Mouse (Mus musculus) hindbrain, embryonic 16.5 days (tissue): ENCODE measurements around the gene Lrrc32. TPM values are rescaled to one million over a fixed set of nuclear protein-coding genes. Genes with fewer than 3 reads are reported as not detected.

ENCODE experiments used
- ATAC-seq: fragments of 200-750 bp; cut with Nextera tagmentation; 2 replicates; pipeline ENCODE4 v1.8.0; 2017; ENCODE audit warnings: moderate TSS enrichment, moderate library complexity
- H3K27ac ChIP-seq: fragments of 300-500 bp; sonication (generic); 2 replicates; pipeline ENCODE4 v1.5.1; 2014; ENCODE audit warnings: low read depth, mild to moderate bottlenecking, control low read depth, low read length, moderate library complexity
- H3K27me3 ChIP-seq: fragments of 300-500 bp; sonication (generic); replicated peaks from 2 replicates; pipeline ENCODE4 v1.6.1; 2014; ENCODE audit warnings: low read length; ENCODE audit not compliant: control insufficient read depth, insufficient read depth
- H3K36me3 ChIP-seq: fragments of 300-500 bp; sonication (generic); 2 replicates; pipeline ENCODE4 v1.6.1; 2014; ENCODE audit warnings: mild to moderate bottlenecking, low read length, moderate library complexity, mixed read lengths; ENCODE audit not compliant: control insufficient read depth, insufficient read depth
- H3K4me1 ChIP-seq: fragments of 300-500 bp; sonication (generic); 2 replicates; pipeline ENCODE4 v1.6.1; 2014; ENCODE audit warnings: low read depth, low read length; ENCODE audit not compliant: control insufficient read depth, insufficient read depth
- H3K4me2 ChIP-seq: fragments of 300-500 bp; sonication (generic); 2 replicates; pipeline ENCODE4 v1.6.1; 2014; ENCODE audit warnings: mild to moderate bottlenecking, low read length, control low read depth, moderate library complexity
- H3K4me3 ChIP-seq: fragments of 300-500 bp; sonication (generic); 2 replicates; pipeline ENCODE4 v1.5.1; 2014; ENCODE audit warnings: mild to moderate bottlenecking, low read length, control low read depth, moderate library complexity
- H3K9ac ChIP-seq: fragments of 300-500 bp; sonication (generic); 2 replicates; pipeline ENCODE4 v1.6.1; 2014; ENCODE audit warnings: low read depth, mild to moderate bottlenecking, control low read depth, low read length, moderate library complexity
- H3K9me3 ChIP-seq: fragments of 300-500 bp; sonication (generic); 2 replicates; pipeline ENCODE4 v1.6.1; 2014; ENCODE audit warnings: mild to moderate bottlenecking, low read length, moderate library complexity; ENCODE audit not compliant: control insufficient read depth
- whole genome bisulfite sequencing: fragments of 180-500 bp; shearing (Covaris S2); extraction: QIAGEN DNeasy Blood & Tissue Kit; methylation state at CpG from one replicate; pipeline ENCODE4 v1.1.7; 2014; 5-methylcytosine and 5-hydroxymethylcytosine counted together
- polyA plus RNA-seq: library from polyadenylated mRNA; unstranded; fragments of >200 nt; fragmentation: Nextera tagmentation; extraction: Ambion mirVana; gene quantifications from 2 replicates; pipeline ENCODE4 v1.2.1, GENCODE M21; 2015

The Lrrc32 gene
- polyA plus RNA-seq = 4.1 and 7.5 TPM in 2 replicates

GRCm38 (mm10) chr7:98489131-98489530 lies at the start of gene Lrrc32:
TSS of gene Lrrc32 (plus strand) at chr7:98489283.
- Histone ChIP-seq H3K4me1 (peaks cover 6% of the 10 kb centered on the region; the same call in 1 of the 2 replicates), H3K9me3 (no peaks in the 10 kb centered on the region), H3K9ac (peak within 1 kb of the TSS; percentile 60), H3K27me3 (no peaks in the 10 kb centered on the region), H3K27ac (no peak within 1 kb of the TSS), H3K36me3 (no peaks in the 10 kb centered on the region), H3K4me2 (peak within 1 kb of the TSS; percentile 67), H3K4me3 (peak within 1 kb of the TSS; percentile 58)
- WGBS = 50% methylated on average over 6 of the region's 6 CpGs
- ATAC-seq = peak; percentile 32

DNA sequence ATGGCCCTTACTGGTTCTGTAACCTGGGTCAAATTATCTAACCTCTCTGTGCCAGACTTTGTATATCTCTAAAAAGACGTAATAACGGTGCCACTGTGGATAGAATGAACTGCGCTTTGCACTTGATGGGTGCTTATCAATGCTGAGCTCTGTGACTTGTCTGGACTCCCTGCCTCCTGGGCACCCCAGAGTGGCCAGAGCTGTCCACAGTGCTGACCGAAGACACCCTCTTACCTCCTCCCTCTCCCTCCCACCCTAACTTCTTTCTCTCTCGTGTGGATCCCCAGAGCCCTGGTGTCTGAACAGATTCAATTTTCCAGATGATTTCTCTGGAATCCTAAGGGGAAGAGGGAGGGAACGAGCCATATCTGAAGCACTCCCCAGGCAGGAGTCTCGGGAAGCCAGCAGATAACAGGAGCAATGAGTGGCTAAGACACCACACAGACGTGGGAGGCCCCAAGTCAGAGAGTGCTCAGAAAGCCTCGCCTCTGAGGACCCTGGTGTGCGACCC lies 49.1 kb upstream of the Lrrc32 start, which contains the start of gene Gucy2d:
Gucy2d (plus strand) TSS at position 461 of the 511 bp plus-strand sequence.
- no peak within 1 kb of the TSS for H3K4me3 ChIP-seq
- no peak for ATAC-seq
- H3K9me3 ChIP-seq = no peaks in the 10 kb centered on the region
- no peak within 1 kb of the TSS for H3K27ac ChIP-seq
- WGBS = 47% methylated on average over 10 of the region's 10 CpGs
- no peaks in the 10 kb centered on the region for H3K36me3 ChIP-seq
- H3K9ac ChIP-seq = no peak within 1 kb of the TSS
- no peaks in the 10 kb centered on the region for H3K4me1 ChIP-seq
- H3K27me3 ChIP-seq = no peaks in the 10 kb centered on the region
- H3K4me2 ChIP-seq = no peak within 1 kb of the TSS

GRCm38 (mm10) chr7:98446873-98447272 lies 42.2 kb upstream of the Lrrc32 start:
- 77% methylated on average over 3 of the region's 3 CpGs for WGBS

GRCm38 (mm10) chr7:98447585-98448308 lies 41.3 kb upstream of the Lrrc32 start:
- WGBS = 55% methylated on average over 11 of the region's 11 CpGs
- Histone ChIP-seq H3K27ac (no peak overlapping the region), H3K4me2 (no peak overlapping the region), H3K9ac (no peak overlapping the region), H3K27me3 (no peaks in the 10 kb centered on the region), H3K4me3 (no peak overlapping the region), H3K9me3 (no peaks in the 10 kb centered on the region), H3K36me3 (no peaks in the 10 kb centered on the region), H3K4me1 (no peaks in the 10 kb centered on the region)
- peak; percentile 42; the same call in 1 of the 2 replicates for ATAC-seq

More at GRCm38 (mm10) chr7:98446873-98447272, 42.2 kb upstream of the Lrrc32 start:
- Histone ChIP-seq H3K4me1 (no peaks in the 10 kb centered on the region), H3K9me3 (no peaks in the 10 kb centered on the region), H3K9ac (no peak overlapping the region), H3K4me2 (no peak overlapping the region), H3K36me3 (no peaks in the 10 kb centered on the region), H3K27me3 (no peaks in the 10 kb centered on the region), H3K27ac (no peak overlapping the region), H3K4me3 (no peak overlapping the region)
- ATAC-seq = no peak

GRCm38 (mm10) chr7:98448309-98448630 lies 40.8 kb upstream of the Lrrc32 start:
- WGBS = 91% methylated on average over 5 of the region's 5 CpGs
- no peak for ATAC-seq

DNA sequence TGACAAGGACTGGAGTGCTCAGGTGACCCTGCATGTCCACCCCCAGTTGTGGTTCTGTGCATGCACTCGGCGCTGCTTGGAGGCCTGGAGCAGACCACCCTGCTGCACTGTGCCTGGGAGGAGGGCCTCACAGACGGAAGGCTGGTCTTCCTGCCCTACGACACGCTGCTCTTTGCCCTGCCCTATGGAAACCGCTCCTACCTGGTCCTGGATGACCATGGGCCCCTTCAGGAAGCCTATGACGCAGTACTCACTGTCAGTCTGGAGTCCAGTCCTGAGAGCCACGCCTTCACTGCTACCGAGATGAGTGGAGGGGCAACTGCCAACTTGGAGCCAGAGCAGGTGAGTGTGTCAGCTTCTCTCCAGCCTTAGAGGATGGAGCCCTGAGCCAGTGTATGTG lies 39.4 kb upstream of the Lrrc32 start:
- WGBS = 90% methylated on average over 9 of the region's 9 CpGs
- no peak for ATAC-seq

More at GRCm38 (mm10) chr7:98448309-98448630, 40.8 kb upstream of the Lrrc32 start:
- H3K4me3 ChIP-seq = no peak overlapping the region
- no peak overlapping the region for H3K4me2 ChIP-seq
- H3K27ac ChIP-seq = no peak overlapping the region
- H3K4me1 ChIP-seq = no peaks in the 10 kb centered on the region
- H3K36me3 ChIP-seq = no peaks in the 10 kb centered on the region
- no peaks in the 10 kb centered on the region for H3K27me3 ChIP-seq
- no peak overlapping the region for H3K9ac ChIP-seq
- no peaks in the 10 kb centered on the region for H3K9me3 ChIP-seq

GRCm38 (mm10) chr7:98454397-98455120 lies 34.5 kb upstream of the Lrrc32 start:
- ATAC-seq = no peak
- H3K4me2 ChIP-seq = no peak overlapping the region
- WGBS = 76% methylated on average over 10 of the region's 10 CpGs
- H3K36me3 ChIP-seq = no peaks in the 10 kb centered on the region
- H3K27me3 ChIP-seq = no peaks in the 10 kb centered on the region
- no peak overlapping the region for H3K4me3 ChIP-seq
- H3K4me1 ChIP-seq = no peaks in the 10 kb centered on the region
- no peak overlapping the region for H3K9ac ChIP-seq
- no peaks in the 10 kb centered on the region for H3K9me3 ChIP-seq
- no peak overlapping the region for H3K27ac ChIP-seq

More for the DNA sequence above, 39.4 kb upstream of the Lrrc32 start:
- Histone ChIP-seq H3K9me3 (no peaks in the 10 kb centered on the region), H3K36me3 (no peaks in the 10 kb centered on the region), H3K4me2 (no peak overlapping the region), H3K4me3 (no peak overlapping the region), H3K4me1 (no peaks in the 10 kb centered on the region), H3K27me3 (no peaks in the 10 kb centered on the region), H3K9ac (no peak overlapping the region), H3K27ac (no peak overlapping the region)

- Histone ChIP-seq H3K27me3 (no peaks in the 10 kb centered on the region), H3K9ac (no peak overlapping the region), H3K4me1 (no peaks in the 10 kb centered on the region), H3K4me2 (no peak overlapping the region), H3K36me3 (no peaks in the 10 kb centered on the region), H3K4me3 (no peak overlapping the region), H3K9me3 (no peaks in the 10 kb centered on the region), H3K27ac (no peak overlapping the region)
- ATAC-seq = no peak
- 64% methylated on average over 7 of the region's 7 CpGs for WGBS
Measured at GRCm38 (mm10) chr7:98460319-98460718, 28.8 kb upstream of the Lrrc32 start.

GRCm38 (mm10) chr7:98469089-98469488 lies 20.0 kb upstream of the Lrrc32 start:
- WGBS = 86% methylated on average over 3 of the region's 3 CpGs

More at GRCm38 (mm10) chr7:98469089-98469488, 20.0 kb upstream of the Lrrc32 start:
- Histone ChIP-seq H3K9me3 (no peaks in the 10 kb centered on the region), H3K4me1 (no peaks in the 10 kb centered on the region), H3K27ac (no peak overlapping the region), H3K27me3 (no peaks in the 10 kb centered on the region), H3K36me3 (no peaks in the 10 kb centered on the region), H3K4me3 (no peak overlapping the region), H3K4me2 (no peak overlapping the region), H3K9ac (no peak overlapping the region)
- ATAC-seq = no peak
